ENCODE assay signal across 22 mouse cellular contexts in genomic region chr13:109683001-109683400, GRCm38 (mm10).
DNase-seq lines count a peak whose midpoint lies in the region; ATAC-seq and TF ChIP-seq lines count a peak whose summit lies in the region.
"Had no signal": no experiment of that assay in that cellular context is flagged by ENCODE, and none has a peak within 500 bp of the region (broad histone marks: within the 10 kb centered on the region; RNA-seq: fewer than 3 reads in every experiment).

No protein-coding gene starts in this region.

- 37% methylated on average over 10 of the region's 10 CpGs for WGBS in liver, embryonic 11.5 days
- 79% methylated on average over 10 of the region's 10 CpGs for WGBS in forebrain, embryonic 10.5 days
- 85% methylated on average over 10 of the region's 10 CpGs for WGBS in midbrain, postnatal 0 days

- in situ Hi-C loops in ES-E14 (cut with MboI; ENCODE audit: low sequenced_read_pairs in 2 of 2, unreplicated experiment in 2 of 2) = no loop called here

- TF ChIP-seq CTCF in midbrain, postnatal 0 days (IDR thresholded peaks at IDR 0.05) = no peak

- no peak overlapping the region for H3K4me3 ChIP-seq in ES-E14 (ENCODE audit: insufficient read depth in 1 of 2, low read depth in 1 of 2, low read length in 2 of 2, poor library complexity in 1 of 2, severe bottlenecking in 1 of 2)
- no peak overlapping the region for H3K4me3 ChIP-seq in liver, embryonic 11.5 days (ENCODE audit: low read depth, low read length)
- H3K4me3 ChIP-seq in forebrain, embryonic 10.5 days = no peak overlapping the region
- H3K4me3 ChIP-seq in midbrain, postnatal 0 days (ENCODE audit: low read depth, low read length) = no peak overlapping the region
- H3K4me3 ChIP-seq: hindbrain, embryonic 13.5 days; limb, embryonic 13.5 days; lung, embryonic 15.5 days had no signal

- no peak overlapping the region for H3K27ac ChIP-seq in ES-E14 (ENCODE audit: insufficient read depth, low read depth, low read length, poor library complexity, severe bottlenecking)
- H3K27ac ChIP-seq in liver, embryonic 11.5 days (ENCODE audit: low read depth, low read length) = peak overlapping the region; percentile 60; the same call in 1 of the 2 replicates
- H3K27ac ChIP-seq in forebrain, embryonic 10.5 days = no peak overlapping the region
- no peak overlapping the region for H3K27ac ChIP-seq in midbrain, postnatal 0 days (ENCODE audit: low read depth, low read length)
- H3K27ac ChIP-seq: hindbrain, embryonic 13.5 days; limb, embryonic 13.5 days; lung, embryonic 15.5 days had no signal

- H3K4me1 ChIP-seq in ES-E14 (ENCODE audit: control insufficient read depth in 2 of 2, insufficient read depth in 2 of 2, low read length in 2 of 2, poor library complexity in 1 of 2) = peaks cover 8 to 11% of the 10 kb centered on the region in 2 experiments
- H3K4me1 ChIP-seq in liver, embryonic 11.5 days (replicated peaks; ENCODE audit: control insufficient read depth, insufficient read depth, low read length) = peaks cover 35% of the 10 kb centered on the region
- H3K4me1 ChIP-seq in forebrain, embryonic 10.5 days = peaks cover 24% of the 10 kb centered on the region
- H3K4me1 ChIP-seq in midbrain, postnatal 0 days (ENCODE audit: insufficient read depth, low read length) = 0 out of 2 replicates have a peak, but pooled peaks cover 4% of the 10 kb centered on the region

- no peaks in the 10 kb centered on the region for H3K27me3 ChIP-seq in liver, embryonic 11.5 days (replicated peaks; ENCODE audit: control insufficient read depth, insufficient read depth, low read length)
- 0 out of 2 replicates have a peak, but pooled peaks cover 3% of the 10 kb centered on the region for H3K27me3 ChIP-seq in forebrain, embryonic 10.5 days (ENCODE audit: poor library complexity, severe bottlenecking)
- no peaks in the 10 kb centered on the region for H3K27me3 ChIP-seq in midbrain, postnatal 0 days (ENCODE audit: insufficient read depth, low read length)
- H3K27me3 ChIP-seq: hindbrain, embryonic 13.5 days; limb, embryonic 13.5 days; lung, embryonic 15.5 days had no signal

- no peaks in the 10 kb centered on the region for H3K9me3 ChIP-seq in ES-E14 (ENCODE audit: control insufficient read depth, insufficient read depth, low read depth, low read length)
- H3K9me3 ChIP-seq in liver, embryonic 11.5 days (ENCODE audit: control insufficient read depth, low read length) = no peaks in the 10 kb centered on the region
- H3K9me3 ChIP-seq in forebrain, embryonic 10.5 days = no peaks in the 10 kb centered on the region
- no peaks in the 10 kb centered on the region for H3K9me3 ChIP-seq in midbrain, postnatal 0 days (ENCODE audit: low read length)
- H3K9me3 ChIP-seq: hindbrain, embryonic 13.5 days; limb, embryonic 13.5 days; lung, embryonic 15.5 days had no signal

- no peak overlapping the region; the same call in 1 of the 2 replicates for H3K9ac ChIP-seq in ES-E14 (ENCODE audit: insufficient read depth, low read depth, low read length, poor library complexity, severe bottlenecking)
- peak overlapping the region; percentile 18; the same call in 1 of the 2 replicates for H3K9ac ChIP-seq in liver, embryonic 11.5 days (ENCODE audit: low read depth, low read length)
- H3K9ac ChIP-seq in midbrain, postnatal 0 days (replicated peaks; ENCODE audit: low read length, poor library complexity, severe bottlenecking) = no peak overlapping the region
- H3K9ac ChIP-seq: hindbrain, embryonic 13.5 days; limb, embryonic 13.5 days; lung, embryonic 15.5 days had no signal

- peak overlapping the region; percentile 40 for H3K4me2 ChIP-seq in liver, embryonic 11.5 days
- no peak overlapping the region for H3K4me2 ChIP-seq in midbrain, postnatal 0 days (ENCODE audit: low read depth, low read length, poor library complexity, severe bottlenecking)
- H3K4me2 ChIP-seq: hindbrain, embryonic 13.5 days; limb, embryonic 13.5 days; lung, embryonic 15.5 days; midbrain, embryonic 11.5 days had no signal

- no peaks in the 10 kb centered on the region for H3K36me3 ChIP-seq in ES-E14 (ENCODE audit: control insufficient read depth, insufficient read depth, low read length, poor library complexity, severe bottlenecking)
- no peaks in the 10 kb centered on the region for H3K36me3 ChIP-seq in liver, embryonic 11.5 days (ENCODE audit: control insufficient read depth, insufficient read depth, low read length)
- H3K36me3 ChIP-seq in forebrain, embryonic 10.5 days (replicated peaks) = no peaks in the 10 kb centered on the region
- no peaks in the 10 kb centered on the region for H3K36me3 ChIP-seq in midbrain, postnatal 0 days (ENCODE audit: insufficient read depth, low read length)
- H3K36me3 ChIP-seq: hindbrain, embryonic 13.5 days; limb, embryonic 13.5 days; lung, embryonic 15.5 days had no signal

- DNase-seq in ES-E14 (ENCODE audit: low read depth, low spot score) (peak; percentile 42), MEL-GATA-1-ER (ENCODE audit: extremely low read depth, low read depth) (peak; percentile 83)
- DNase-seq in liver, embryonic 11.5 days (ENCODE audit: low spot score) = no peak
- DNase-seq in forebrain, embryonic 10.5 days (ENCODE audit: extremely low spot score, low spot score) = no peak
- DNase-seq in midbrain, postnatal 0 days (ENCODE audit: low spot score) = no peak
- DNase-seq in cerebellum, postnatal 4 days (ENCODE audit: low spot score in 2 of 2) = no peak
- DNase-seq: cerebellum, adult 11 months; cerebellum, postnatal 14 days; embryo, embryonic 11 days; heart, adult 18-20 months; kidney, adult 2 months; kidney, postnatal 10 days; layer of hippocampus, postnatal 36 days; lung, postnatal 4 days; right cerebral cortex, postnatal 4 days; thymus, postnatal 4 days had no signal

- peak; percentile 84 for ATAC-seq in liver, embryonic 11.5 days (replicated peaks; ENCODE audit: low FRiP score)
- ATAC-seq in megakaryocyte progenitor cell, adult 5-6 weeks (replicated peaks; ENCODE audit: poor library complexity) = peak; percentile 56
- ATAC-seq in midbrain, postnatal 0 days (ENCODE audit: low FRiP score) = no peak
- ATAC-seq: inflammation-experienced regulatory T-cells, adult 6 months had no signal

TF ChIP-seq in ES-E14, 5 proteins besides CTCF, POLR2A, EP300 and RAD21:
- TF ChIP-seq HCFC1 (IDR thresholded peaks at IDR 0.05; ENCODE audit: borderline replicate concordance, insufficient read depth, low read length) (no peak), CHD2 (IDR thresholded peaks at IDR 0.05; ENCODE audit: low read depth, low read length) (no peak)
TF ChIP-seq in ES-E14: peak in this region for 0.

Comparison
In these comparisons a context has a peak if more than half of its experiments do, and no peak if none do; other contexts are left out.
1. DNase-seq: peak in ES-E14 (single experiment) and MEL-GATA-1-ER (single experiment); none in liver, embryonic 11.5 days (single experiment), forebrain, embryonic 10.5 days (single experiment), midbrain, postnatal 0 days (single experiment) and cerebellum, postnatal 4 days (0 of 2).